Mouse (Mus musculus): ENCODE data around the gene Sult1c1. TPM values are rescaled to one million over a fixed set of nuclear protein-coding genes. Genes with fewer than 3 reads are reported as not detected.
"Not testable (repeated sequence)": the region's sequence is repeated elsewhere in the genome, so short reads cannot be mapped to it uniquely, and the experiment has no call there.

Sult1c1 gene
- not detected for total RNA-seq (2018; cell fraction: chromatin; rRNA removed)
- not detected for total RNA-seq (2018; cell fraction: cytosol; rRNA removed)
- total RNA-seq (2018; cell fraction: nucleus; rRNA removed) = not detected
- not detected in 3 replicates for polyA plus RNA-seq (2018)

DNA sequence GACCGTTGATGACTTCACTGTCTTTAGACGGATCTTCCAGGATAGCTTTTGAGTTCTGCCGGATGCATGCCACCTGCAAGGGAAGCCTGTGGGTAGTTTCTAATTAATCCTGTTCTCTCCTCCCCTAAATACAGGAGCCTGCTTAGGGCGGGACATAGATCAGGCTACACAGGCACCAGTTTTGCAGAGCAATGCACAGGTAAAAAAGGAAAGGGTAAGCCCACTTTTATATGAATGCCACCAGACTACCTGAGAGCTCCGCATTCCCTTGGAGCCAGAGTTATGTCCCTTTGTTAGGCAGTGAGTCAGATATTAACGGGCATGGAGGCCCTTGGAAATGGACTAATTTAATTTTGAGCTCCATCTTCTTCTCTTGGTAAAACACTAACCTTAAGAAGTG, at the start of gene Sult1c1:
Gene Sult1c1 (minus strand): TSS at position 101 of the 400 bp plus-strand sequence.
- WGBS (ENCODE audit: missing documents) = 90% methylated on average over 6 of the region's 6 CpGs
- Histone ChIP-seq H3K27ac (no peak within 1 kb of the TSS), H3K36me3 (ENCODE audit: inconsistent target) (no peaks in the 10 kb centered on the region), H3K79me2 (ENCODE audit: inconsistent target) (no peaks in the 10 kb centered on the region), H3K4me3 (ENCODE audit: inconsistent target) (no peak within 1 kb of the TSS)

DNA sequence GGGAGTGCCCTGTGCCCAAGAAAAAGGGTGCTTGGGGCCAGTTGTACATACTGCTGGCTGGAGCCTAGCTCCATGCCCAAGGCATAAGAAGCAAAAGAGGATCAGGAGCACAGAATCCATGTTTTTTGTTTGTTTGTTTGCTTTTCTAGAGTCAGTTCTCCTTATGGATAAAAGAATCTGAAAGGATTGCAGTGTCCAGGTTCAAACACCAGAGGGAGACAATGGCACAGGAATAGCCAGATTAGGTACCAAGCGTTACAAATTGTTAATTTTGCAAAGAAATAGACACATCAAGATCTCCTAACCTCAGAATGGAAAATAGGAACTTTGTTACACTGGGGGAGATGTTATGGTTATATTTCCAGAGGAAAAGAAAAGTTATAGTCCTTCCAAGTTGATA, 23.7 kb upstream of the Sult1c1 start:
- WGBS (ENCODE audit: missing documents) = 17% methylated on average over 1 of the region's 1 CpGs
- Histone ChIP-seq H3K27ac (no peak overlapping the region), H3K36me3 (ENCODE audit: inconsistent target) (no peaks in the 10 kb centered on the region), H3K79me2 (ENCODE audit: inconsistent target) (no peaks in the 10 kb centered on the region), H3K4me3 (ENCODE audit: inconsistent target) (no peak overlapping the region)

DNA sequence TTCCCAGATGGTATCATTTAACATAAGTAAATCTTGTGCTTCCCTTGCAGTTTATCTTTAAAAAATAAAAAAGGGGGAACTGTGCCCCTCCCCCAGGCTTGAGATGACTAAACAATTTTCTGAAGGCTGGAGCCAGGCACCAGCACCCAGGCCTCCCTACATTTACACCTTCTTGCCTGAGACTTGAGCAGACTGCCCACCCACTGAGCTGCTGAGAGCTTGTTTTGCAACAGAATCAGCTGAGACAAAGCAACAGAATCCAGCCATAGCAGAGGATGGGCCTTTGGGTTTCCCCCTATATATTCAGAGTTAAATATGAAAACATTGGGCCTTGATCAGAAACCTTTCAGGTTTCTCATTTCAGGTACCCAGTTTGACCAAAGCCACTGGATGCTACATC, 20.7 kb upstream of the Sult1c1 start:
- H3K4me3 ChIP-seq (ENCODE audit: inconsistent target) = no peak overlapping the region
- no peaks in the 10 kb centered on the region for H3K79me2 ChIP-seq (ENCODE audit: inconsistent target)
- H3K36me3 ChIP-seq (ENCODE audit: inconsistent target) = no peaks in the 10 kb centered on the region
- H3K27ac ChIP-seq = no peak overlapping the region

DNA sequence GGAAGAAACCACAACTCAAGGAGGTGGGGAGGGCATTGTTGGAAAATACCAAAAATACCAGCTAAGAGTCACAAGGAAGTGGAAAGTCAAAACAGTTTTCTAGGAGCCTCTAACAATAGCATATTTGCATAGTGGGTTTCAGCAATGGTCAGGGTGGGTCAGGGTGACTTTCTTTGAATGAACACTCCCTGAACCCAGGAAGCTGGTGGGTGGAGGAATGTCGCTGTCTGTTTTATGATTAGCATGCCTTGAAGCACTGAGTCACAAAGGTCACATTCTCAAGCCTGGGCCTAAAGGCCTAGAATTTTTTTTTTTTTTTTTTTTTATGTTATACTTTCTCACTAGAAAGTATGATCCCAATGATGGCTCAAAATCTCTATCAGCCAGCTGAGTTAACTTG, 20.1 kb upstream of the Sult1c1 start:
- not testable (repeated sequence) for H3K79me2 ChIP-seq (ENCODE audit: inconsistent target); H3K4me3 ChIP-seq (ENCODE audit: inconsistent target); H3K27ac ChIP-seq; H3K36me3 ChIP-seq (ENCODE audit: inconsistent target)
- 69% methylated on average over 1 of the region's 1 CpGs for WGBS (ENCODE audit: missing documents)

DNA sequence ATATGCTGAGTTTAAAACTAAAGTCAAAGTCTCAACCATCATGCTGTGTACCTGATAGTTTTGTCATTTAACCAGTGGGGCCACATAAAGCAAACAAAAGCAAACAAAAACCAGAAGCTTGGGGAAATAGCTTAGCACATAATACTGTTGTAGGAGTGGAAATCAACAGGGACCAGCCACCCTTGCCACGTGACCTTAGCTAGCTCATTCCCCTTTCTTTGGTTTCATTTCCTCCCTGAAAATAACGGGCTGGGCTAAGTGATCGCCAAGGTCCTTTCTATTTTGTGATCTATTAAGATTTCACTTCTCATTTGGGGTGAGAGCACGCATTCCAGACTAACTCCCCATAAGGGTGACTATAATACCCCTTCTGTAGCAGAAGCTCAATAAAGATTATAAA, 13.0 kb upstream of the Sult1c1 start:
- Histone ChIP-seq H3K36me3 (ENCODE audit: inconsistent target) (no peaks in the 10 kb centered on the region), H3K4me3 (ENCODE audit: inconsistent target) (no peak overlapping the region), H3K79me2 (ENCODE audit: inconsistent target) (no peaks in the 10 kb centered on the region), H3K27ac (no peak overlapping the region)
- WGBS (ENCODE audit: missing documents) = 46% methylated on average over 4 of the region's 4 CpGs

DNA sequence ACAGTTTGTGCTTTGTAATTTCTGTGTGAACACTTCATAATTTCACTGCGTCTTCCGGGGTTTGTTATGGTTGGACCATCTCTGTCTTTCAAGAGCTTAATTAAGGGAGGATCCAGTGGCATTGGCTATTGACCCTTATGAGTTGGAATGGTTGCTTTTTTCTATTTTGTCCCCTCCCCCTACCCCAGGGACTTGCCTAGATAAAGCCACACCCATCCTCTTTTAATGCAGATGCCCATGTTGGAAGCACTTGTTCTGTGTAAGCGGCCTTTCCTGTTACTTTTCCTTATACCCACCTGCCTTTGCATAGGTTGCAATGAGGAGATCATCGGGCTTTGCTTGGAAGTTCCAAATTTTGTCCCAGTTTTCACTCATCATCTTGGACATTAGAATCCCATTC, 16.9 kb downstream of the Sult1c1 start:
- H3K4me3 ChIP-seq (ENCODE audit: inconsistent target) = no peak overlapping the region
- H3K36me3 ChIP-seq (ENCODE audit: inconsistent target) = no peaks in the 10 kb centered on the region
- no peak overlapping the region for H3K27ac ChIP-seq
- no peaks in the 10 kb centered on the region for H3K79me2 ChIP-seq (ENCODE audit: inconsistent target)
- WGBS (ENCODE audit: missing documents) = 88% methylated on average over 4 of the region's 4 CpGs

DNA sequence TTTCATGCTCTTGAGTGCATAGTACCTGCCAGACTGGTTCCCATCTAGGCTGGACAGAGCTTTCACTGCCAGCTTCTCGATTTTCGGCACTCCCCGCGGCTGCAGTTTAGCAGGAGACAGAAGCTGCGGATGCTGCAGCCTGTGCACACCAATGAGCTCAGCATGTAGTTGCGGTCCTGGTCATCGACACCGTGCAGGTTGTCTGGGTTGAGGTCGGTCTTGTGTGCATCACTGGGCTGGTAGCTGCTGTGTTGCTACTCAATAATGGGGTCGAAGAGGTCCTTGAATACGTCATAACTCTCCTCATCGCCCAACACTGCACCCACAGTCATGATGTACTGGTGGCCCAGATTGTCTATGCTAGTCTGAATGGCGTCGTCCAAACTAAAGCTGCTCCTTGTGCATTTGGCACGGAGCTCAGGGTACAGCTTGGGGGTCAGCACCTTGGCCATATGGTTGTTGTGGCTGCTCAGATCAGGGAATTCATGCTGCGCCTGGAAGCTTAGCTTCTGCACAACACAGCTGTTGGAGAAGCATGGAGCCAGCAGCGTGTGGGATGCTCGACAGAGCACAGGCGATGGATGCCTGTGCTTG, 48.8 kb downstream of the Sult1c1 start:
- Histone ChIP-seq H3K27ac (no peak overlapping the region), H3K36me3 (ENCODE audit: inconsistent target) (no peaks in the 10 kb centered on the region), H3K4me3 (ENCODE audit: inconsistent target) (no peak overlapping the region), H3K79me2 (ENCODE audit: inconsistent target) (no peaks in the 10 kb centered on the region)
- 88% methylated on average over 19 of the region's 19 CpGs for WGBS (ENCODE audit: missing documents)

DNA sequence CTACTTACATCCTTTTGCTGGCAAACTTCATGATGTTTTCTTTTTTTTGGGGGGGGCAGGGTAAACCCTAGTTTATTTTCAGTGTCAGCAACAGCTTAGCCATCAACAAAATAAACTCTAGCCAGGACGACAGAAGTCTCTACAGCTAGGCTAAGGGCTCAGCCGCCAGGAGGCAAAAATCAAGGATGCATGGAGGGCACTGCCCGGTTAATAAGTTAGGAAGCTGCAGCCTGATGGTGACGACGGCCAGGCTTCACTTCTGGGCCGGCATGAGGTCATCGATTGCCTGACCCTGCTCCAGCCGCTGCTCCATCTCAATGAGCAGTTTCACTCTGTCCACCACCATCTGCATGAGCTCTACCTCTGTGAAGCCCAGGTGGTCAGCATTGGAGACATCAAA, 49.7 kb downstream of the Sult1c1 start:
- H3K79me2 ChIP-seq (ENCODE audit: inconsistent target) = no peaks in the 10 kb centered on the region
- no peak overlapping the region for H3K27ac ChIP-seq
- no peaks in the 10 kb centered on the region for H3K36me3 ChIP-seq (ENCODE audit: inconsistent target)
- no peak overlapping the region for H3K4me3 ChIP-seq (ENCODE audit: inconsistent target)
- 92% methylated on average over 8 of the region's 8 CpGs for WGBS (ENCODE audit: missing documents)

Other genes with a start within 250 kb of the Sult1c1 start
- gene Sult1c2, start 144.3 kb downstream of the Sult1c1 start, polyA plus RNA-seq (2018) = not detected in 3 replicates